Mouse (Mus musculus): ENCODE data around the gene Cdh23.
A peak's percentile ranks its signal among the peaks of the same experiment; 100 is the strongest.

The Cdh23 gene

GRCm38 (mm10) chr10:60463953-60464647, 232.2 kb downstream of the Cdh23 start:
- no peak for DNase-seq

DNA sequence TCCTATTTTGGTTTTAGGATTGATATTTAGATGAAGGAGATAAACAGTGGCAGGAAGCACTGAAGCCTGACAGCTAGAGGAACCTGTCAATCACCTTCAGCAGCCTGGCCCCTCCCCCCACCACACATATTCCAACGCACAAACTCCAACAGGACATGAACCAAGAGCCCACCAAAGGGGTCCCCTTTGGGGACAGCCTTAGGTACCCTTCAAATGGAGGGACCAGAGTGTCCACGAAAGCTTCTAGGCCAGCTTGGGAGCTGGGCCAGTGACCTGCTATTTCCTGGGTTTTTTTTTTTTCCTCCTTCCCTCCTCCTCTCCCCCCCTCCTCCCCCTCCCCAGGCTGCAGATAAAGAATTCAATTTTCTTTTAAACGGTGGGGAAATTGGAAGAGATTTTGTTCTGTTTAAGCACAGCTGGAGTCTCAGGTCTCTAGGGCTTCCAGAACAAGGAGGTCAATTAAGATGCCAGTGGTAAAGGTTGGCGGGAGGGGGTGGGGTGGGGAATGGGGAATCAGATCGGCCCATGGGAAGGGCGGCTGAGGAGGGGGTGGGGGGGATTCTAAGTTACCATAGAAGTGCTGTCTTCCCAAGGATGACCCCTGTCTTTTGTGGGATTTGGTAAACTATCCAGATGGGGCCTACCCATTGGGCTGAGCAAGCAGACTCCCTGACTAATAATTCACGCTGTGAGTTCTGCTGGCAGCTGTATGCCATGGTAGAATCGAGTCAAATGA, 239.5 kb downstream of the Cdh23 start:
- no peak for DNase-seq

- no peak for DNase-seq
These were observed 241.1 kb downstream of the Cdh23 start for GRCm38 (mm10) chr10:60455193-60455592.

DNA sequence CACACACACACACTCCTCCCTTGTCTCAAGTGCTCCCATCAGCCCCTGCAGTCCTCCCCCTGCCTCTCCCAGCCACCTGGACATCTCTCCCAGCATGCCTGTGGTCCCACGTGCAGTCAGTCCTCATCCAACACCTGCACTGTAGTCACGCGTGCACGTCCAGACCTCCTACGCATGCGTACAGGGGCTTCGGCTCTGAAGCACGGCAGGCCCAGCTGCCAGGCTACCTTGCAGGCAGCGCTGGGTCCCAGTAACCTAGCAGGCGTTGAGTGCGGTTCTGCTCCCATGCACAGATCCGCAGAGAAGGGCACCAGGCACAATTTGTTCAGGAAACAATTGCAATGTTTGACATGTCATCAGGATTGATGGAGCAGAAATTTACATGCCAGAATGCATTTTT, 249.1 kb downstream of the Cdh23 start:
- no peak for DNase-seq

GRCm38 (mm10) chr10:60445031-60445593, 251.2 kb downstream of the Cdh23 start:
- no peak for DNase-seq

GRCm38 (mm10) chr10:60443078-60443477, 253.2 kb downstream of the Cdh23 start:
- peak; percentile 52 to 54 for DNase-seq

GRCm38 (mm10) chr10:60442321-60442720, 254.0 kb downstream of the Cdh23 start:
- DNase-seq = no peak

DNA sequence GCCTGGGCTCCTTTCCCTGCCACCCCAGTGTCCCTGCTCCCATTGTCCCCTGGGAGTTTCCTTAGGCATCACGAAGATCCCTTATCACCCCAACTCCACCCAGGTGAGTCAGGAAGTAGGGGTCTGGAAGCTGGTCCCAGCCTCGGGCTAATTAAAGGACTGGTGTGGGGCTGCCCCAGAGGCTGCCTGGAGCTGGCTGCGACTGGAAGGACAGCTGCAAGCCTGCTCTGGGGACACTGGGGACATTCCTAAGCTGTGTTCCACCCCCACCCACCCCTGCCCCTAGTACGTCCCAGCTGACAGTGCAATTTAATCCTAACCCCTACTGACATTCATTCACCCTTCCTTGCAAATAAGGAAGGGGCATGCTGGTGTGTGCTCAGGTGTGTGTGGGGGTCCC, 263.6 kb downstream of the Cdh23 start:
- no peak for DNase-seq

DNA sequence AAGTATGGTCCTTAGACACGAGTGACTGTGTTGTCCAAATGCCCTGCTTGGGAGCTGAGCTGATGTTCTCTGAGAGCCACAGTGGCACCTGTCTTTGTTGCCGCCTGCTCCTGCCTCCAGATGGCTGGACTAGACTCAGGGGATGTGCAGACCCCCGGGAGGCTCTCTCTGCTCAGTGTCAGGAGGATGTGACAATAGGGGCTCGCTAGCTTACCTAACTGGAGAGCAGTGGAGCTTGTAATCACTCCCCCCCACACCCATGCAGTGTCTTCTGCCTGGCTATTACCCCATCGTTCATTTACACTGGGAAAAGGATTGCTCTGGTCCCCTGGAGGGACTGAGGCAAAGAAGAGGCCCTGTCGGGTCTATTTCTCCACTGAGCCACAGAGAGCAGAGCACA, 265.7 kb downstream of the Cdh23 start:
- no peak for DNase-seq

- no peak for DNase-seq
These were observed 266.3 kb downstream of the Cdh23 start for GRCm38 (mm10) chr10:60430001-60430400.

DNA sequence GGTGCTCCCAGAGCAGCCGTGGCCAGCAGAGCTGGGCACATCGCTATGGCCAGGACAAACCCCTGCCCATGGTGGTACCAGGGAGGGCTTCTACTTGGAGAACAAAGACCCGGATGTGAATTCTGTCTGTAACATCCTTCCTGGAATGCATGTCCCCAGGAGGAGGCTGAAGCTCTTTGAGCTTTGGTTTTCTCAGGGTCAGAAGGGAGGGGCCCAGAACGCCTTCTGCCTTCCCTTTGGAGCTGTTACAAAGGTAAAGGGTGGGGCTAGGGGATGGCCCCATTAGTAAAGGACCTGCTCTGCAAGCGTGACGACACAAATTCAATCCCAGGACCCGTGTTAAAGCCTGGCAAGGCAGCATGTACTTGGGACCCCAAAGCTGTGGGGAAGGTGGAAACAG, 273.5 kb downstream of the Cdh23 start:
- DNase-seq = no peak

GRCm38 (mm10) chr10:60419624-60420023, 276.7 kb downstream of the Cdh23 start:
- DNase-seq = peak in 1 of 2 experiments; percentile 17

GRCm38 (mm10) chr10:60418137-60418536, 278.2 kb downstream of the Cdh23 start:
- peak; percentile 68 to 69 for DNase-seq

DNA sequence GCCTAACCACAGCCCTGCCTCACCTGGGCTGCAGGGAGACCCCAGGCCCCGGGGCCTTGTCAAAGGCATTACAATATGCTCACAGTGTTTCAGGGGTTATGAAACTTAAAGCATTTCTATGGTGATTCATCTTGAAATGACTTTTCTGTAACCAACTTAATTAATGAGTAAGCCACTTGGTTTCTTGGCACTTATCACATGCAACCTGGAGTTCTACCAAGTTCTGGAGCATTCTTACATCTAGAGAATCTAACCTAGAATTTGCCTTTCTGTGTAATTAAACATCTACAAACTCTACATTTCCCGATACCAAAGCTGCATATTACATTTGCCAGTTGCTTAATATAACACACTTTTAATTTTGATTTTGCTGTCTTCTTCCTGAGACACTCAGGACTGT, 279.2 kb downstream of the Cdh23 start:
- DNase-seq = no peak

GRCm38 (mm10) chr10:60413756-60414155, 282.5 kb downstream of the Cdh23 start:
- DNase-seq = peak; percentile 67 to 75

DNA sequence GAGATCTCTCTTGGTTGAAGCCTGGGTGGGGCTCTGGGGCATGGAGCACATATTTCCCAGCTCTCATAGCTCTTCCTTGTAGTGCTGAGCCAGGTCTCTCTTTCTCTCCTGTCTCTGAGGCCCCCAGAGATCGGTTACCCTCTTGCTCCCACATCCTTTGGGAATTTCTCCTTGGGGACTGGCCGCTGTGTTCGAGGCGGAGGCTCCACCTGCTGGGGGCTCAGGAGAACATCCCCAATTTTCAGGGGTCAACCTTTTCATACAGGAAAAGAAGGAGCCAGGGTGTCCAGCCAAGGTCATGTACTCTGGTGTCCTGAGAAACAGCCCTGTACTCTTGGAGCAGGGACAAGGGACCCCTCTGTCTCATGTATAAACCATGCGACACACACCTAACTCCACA, 284.5 kb downstream of the Cdh23 start:
- DNase-seq = no peak

- peak; percentile 82 to 84 for DNase-seq
These were observed 288.5 kb downstream of the Cdh23 start for GRCm38 (mm10) chr10:60407831-60408230.

GRCm38 (mm10) chr10:60405460-60406177, 290.7 kb downstream of the Cdh23 start:
- no peak for DNase-seq

DNA sequence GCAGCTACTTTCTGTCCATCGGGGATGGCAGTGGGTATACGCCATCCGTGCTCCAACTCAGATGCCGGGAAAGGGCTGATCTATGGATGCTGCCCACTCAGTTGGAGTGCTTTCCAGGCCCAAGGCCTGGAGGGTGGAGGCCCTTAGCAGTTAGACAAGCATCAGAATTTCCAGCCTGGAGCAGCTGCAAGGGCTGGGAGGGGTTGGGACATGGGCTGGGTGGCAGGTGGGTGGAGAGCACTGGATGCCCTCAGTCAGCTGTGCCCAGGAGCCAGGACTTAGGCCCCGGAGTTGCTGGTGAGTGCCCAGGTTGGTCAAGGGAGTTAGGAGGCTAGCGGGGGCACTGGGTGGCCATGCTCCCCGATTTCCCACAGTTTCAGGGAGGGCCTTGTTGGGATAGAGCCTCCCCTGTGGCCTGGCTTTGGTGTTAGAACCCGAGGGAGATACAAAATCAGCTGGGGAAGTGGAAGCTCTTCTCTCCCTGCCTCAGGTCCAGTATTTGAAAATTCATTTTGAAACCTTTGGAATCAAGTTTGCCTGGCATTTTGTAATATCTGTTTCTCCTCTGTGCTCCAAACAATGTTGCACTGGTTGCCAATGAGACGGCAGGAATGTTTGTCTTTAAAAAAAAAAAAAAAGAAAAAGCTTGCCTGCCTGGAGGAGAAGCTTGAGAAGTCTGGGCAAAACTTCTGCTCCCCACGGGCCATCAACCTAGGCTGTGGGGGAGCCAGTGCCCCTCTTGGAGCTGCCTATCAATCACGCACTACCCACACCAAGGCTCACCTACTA, 295.6 kb downstream of the Cdh23 start:
- no peak for DNase-seq

- DNase-seq = no peak
These were observed 296.8 kb downstream of the Cdh23 start, which contains the start of gene Gm17455 for GRCm38 (mm10) chr10:60399449-60399848. TSS of gene Gm17455 (plus strand) at chr10:60399726.

DNA sequence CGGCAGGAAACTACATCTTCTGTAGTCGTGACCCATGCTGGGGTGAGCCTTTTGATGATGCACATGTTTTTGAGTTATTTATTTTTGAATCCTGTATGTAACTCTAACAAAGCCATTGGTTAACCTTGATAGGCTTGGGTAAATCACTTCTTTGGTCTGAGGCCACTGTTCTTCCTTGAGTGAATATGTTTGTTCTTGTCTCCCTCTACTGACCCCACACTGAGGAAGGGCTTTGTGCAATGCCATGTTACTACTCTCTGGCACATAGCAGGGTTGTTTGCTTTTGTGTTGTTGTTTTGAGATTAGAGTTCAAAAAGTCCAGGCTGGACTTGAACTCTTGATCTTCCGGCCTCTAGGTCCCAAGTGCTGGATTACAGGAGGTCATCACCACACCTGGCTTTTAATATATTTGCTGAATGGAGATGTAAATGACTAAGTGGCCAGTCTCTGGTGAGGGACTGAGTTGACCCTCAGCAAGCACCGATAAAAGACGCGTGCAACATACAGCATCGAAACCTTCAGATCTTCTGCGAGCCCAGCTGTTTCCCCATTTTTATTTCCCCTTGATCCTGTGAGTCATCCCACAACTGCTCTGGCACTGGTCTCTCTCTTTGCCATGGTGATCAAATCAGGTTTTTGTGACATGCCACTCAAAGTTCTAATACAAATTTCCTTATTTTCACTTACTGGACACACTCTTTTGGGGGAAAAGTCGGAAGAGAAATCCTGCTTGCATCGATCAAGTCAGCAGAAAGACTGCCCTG, 298.1 kb downstream of the Cdh23 start:
- no peak for DNase-seq

- no peak for DNase-seq
These were observed 300.7 kb downstream of the Cdh23 start for GRCm38 (mm10) chr10:60395605-60396004.
